Mouse (Mus musculus) T-cell, adult 2 months (primary cell): ENCODE results near the gene Tspan32.
A peak's percentile ranks its signal among the peaks of the same experiment; 100 is the strongest.

Experiments used
- DNase-seq: peaks from one replicate; pipeline ENCODE4 v3.0.0; 2022; ENCODE audit warnings: low spot score

The Tspan32 gene

DNA sequence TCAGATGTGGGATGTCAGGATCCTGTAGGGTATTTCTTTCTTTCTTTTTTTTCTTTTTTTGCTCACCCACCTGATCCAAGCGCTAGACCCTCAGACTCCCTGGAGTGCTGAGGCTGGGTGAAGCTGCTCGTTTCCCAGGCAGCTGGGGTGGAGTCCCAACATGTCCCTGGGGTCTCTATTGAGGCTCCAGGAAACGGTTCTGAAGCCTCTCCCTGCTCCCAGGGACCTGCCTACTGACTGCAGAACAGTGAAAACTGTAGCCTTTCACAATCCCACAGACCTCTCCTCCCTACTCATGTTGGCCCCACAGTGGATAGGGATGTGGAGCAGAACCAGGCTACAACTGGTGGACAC is 49.7 kb downstream of the Tspan32 start:
- no peak for DNase-seq

DNA sequence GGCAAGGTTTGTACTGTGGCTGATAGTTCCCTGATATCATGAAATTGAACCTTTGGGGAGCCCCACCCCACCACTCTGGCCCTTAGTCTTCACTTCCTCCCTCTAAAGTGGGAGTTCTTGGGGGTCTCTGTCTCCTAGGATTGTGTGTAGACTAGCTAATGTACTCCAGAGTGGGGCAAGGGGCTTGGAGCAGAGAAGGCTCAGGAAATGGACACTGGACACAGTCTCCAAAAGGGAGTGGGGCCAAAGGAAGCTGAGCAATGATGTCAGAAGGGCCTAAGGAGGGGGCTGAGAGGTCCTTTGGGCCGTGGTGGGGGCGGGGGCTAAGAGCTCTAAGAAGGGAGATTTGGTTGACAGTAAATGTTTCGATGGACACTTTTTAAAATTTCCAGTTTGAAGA is 50.2 kb downstream of the Tspan32 start:
- no peak for DNase-seq

DNA sequence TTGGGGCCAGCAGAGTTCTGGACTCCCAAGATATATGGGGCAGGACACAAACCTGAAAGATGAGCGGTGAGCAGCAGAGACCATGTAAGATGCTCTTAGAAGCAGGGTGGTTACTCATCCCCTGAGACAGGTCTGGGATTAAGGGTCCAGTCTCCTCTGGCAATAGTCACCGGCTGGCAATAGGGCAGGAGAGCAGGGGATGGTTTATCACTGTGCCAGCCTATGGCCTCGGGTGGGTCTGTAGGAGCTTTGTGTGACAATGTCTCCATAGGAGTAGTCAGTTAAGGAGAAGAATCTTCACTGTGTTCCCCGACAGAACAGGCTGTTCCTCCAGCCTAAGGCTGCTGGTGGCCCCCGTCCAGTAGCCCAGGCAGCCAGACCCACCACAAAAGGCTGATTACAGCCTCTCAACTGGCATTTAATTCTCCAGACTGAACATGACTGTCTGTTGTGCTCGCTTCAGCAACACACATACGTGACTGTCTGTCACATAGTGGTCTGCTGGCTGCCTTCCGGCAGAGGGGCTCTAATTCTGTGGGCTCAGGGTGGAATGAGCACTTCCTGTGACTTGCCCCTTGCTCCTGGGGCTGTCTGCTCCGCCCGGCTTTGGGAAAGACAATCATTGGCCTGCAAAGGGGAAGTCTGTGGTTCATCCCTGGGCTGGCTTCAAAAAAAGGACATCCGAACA is 50.8 kb downstream of the Tspan32 start:
- DNase-seq = no peak

DNA sequence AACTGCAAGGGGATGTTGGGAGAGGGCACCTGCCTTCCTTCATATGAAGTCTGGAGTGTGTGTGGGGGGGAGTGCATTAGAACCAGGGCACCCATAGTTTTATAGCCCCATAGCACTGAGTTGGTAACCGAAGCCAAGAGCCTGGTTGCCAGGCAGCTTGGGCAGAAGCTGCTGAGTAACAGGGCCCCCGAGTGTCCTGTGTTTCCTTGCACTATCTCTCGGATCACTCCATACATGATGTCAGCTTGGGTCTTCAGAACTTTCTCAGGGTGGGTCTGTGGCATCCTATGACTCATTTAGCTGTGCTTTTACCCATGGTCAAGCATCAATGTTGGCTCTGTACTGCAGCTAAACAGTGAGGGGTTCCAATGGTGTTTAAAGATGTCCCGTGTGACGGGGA is 52.2 kb downstream of the Tspan32 start:
- DNase-seq = no peak

GRCm38 (mm10) chr7:143057667-143058220 is 52.9 kb downstream of the Tspan32 start:
- no peak for DNase-seq

- DNase-seq = no peak
Observed at GRCm38 (mm10) chr7:143058221-143058697, 53.4 kb downstream of the Tspan32 start.

- DNase-seq = no peak
Observed at GRCm38 (mm10) chr7:143059202-143059870, 54.5 kb downstream of the Tspan32 start.

DNA sequence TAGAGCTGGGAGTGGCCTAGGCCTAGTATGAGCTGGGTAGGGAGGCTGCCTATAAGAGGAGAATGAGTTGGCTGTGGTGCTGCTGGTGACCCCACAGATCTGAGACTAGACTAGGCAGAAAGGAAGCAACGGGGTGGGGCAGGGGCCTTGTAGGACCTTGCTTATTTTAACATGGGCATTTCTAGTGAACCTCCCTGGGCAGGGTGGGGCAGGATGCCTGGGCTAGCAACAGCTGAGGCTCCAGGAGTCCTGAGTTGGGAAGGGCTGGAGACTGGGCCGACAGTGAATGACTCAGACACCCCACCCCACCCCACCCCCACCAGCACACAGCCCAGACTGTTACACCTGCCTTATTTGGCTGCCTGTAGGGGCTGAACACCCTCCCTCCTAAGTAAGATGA is 57.9 kb downstream of the Tspan32 start:
- DNase-seq = no peak

- DNase-seq = no peak
Observed at GRCm38 (mm10) chr7:143064226-143064625, 59.4 kb downstream of the Tspan32 start.

GRCm38 (mm10) chr7:143065692-143066091 is 60.8 kb downstream of the Tspan32 start:
- no peak for DNase-seq

GRCm38 (mm10) chr7:143067469-143067868 is 62.6 kb downstream of the Tspan32 start:
- no peak for DNase-seq

DNA sequence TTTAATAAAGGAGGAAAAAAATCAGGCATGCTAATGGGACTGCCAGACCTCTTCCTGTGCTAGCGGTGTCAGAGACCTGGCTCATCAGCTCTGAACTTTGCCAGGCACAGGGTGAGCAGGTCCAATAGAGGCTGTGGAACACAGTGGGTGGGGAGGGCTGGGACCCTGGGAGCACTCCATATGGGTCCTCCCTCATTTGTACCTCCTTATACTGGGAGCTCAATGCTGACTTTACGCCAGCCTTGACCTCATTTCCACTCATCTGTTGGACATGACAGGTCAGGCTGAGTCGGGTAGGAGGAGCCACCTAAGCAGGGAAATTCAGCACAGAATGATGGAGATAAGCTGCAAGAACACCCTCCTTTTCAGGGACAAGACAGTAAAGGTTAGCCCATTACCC is 63.1 kb downstream of the Tspan32 start:
- no peak for DNase-seq

DNA sequence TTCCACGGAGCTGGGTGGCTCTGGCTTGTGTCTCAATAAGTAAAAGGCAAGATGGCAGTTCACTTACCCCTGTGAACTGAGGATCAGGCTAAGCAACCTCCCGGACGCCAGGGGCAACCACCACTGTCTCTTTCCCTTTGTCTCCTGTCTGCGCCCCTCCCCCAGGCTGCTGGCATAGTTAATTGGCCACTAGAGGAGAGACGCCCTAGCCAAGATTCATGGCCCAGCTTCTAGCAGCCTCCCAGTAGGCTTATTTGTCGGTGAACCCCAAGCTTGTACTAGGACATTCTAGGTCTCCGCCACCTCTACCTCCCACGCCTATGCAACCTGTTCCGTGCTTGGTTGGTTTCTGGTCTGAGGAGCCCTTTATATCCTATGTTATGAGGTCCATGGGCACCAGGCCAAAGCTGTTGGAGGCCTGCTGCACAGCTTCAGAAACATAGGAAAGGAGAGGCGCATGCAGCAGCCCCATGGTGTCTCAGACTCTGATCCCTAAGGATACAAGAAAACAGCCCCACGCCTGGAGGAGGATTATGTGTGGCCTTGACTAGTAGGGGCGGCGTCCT is 63.6 kb downstream of the Tspan32 start:
- DNase-seq = peak; percentile 6

DNA sequence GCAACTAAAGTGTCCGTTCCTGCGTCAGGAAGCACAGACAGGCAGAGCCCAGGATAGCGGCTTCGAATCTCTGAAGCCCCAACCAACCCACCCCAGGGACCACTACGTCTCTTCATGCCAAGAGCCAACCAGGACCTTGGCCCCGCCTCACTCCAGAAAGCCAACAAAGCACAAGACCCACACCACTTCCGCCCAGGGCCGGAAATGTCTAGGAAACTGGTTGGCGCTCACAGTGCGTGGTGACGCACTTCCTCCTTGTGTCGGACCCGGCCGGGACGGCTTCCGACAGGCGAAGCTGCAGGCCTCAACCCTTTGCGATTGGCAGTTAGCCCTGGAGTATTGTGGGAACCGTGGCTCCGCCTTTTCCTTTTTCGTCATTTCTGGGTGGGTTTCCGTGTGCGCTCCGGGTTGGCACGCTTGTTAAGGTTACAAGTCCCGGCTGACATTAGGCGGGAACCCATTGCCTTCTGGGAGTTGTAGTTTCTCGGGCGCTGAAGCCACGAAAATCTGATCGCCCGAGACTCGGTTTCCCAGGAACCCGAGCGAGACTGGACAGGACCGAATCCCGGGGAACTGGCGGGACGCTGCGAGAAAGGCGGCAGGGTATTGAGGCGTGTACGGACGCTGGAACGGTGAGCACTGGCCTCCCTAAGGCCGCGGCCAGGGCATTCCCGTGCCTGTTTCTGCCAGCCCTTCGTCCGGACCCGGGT is 64.2 kb downstream of the Tspan32 start, which contains the start of gene Tssc4:
Tssc4 (plus strand) TSS at position 368 of the 710 bp plus-strand sequence.
- peak; percentile 99 for DNase-seq
